Mouse (Mus musculus) cerebellum, adult 18-20 months (tissue): Measurements from ENCODE around the gene Cntn1.
A peak's percentile ranks its signal among the peaks of the same experiment; 100 is the strongest.

ENCODE experiments used
- DNase-seq, 2 experiments: peaks; one replicate each; pipeline ENCODE4 v3.0.0; 2021

Gene Cntn1

DNA sequence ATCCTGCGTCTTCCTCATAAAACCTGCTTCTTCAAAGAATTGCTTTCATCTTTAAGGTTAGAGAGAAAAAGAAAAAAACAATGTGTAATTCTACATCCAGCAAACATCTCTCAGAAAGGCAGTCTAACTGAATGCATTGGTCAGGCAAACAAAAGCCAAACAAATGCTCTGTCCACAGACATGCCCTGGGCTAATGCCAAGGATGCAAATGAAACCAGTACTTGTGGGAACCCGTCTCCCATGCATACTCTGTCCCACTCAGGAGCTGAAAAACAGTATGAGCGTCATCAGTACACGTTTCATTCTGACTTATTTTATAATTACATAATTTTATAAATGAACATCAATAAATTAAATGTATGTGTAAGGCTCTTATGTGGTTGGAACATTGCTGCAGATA lies 91.0 kb downstream of the Cntn1 start:
- peak; percentile 45 to 55 for DNase-seq

GRCm38 (mm10) chr15:92154921-92155320 lies 104.0 kb downstream of the Cntn1 start:
- DNase-seq = no peak

DNA sequence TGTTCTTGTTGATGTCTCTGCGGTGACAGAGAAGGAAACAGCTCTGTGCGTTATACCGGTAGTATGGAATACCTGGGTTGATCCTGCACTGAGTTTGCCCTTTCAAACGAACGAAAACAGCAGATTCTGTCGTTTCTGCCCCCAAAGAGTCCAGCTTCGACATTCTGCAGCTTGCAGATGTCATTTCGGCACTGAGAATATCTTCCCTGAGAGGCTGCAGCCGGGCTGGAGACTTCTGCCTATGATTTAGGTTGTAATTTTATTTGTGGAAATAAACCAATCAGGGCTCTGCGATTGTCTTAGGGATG lies 109.8 kb downstream of the Cntn1 start:
- peak; percentile 14 to 44 for DNase-seq

GRCm38 (mm10) chr15:92161163-92162025 lies 110.4 kb downstream of the Cntn1 start:
- peak; percentile 70 to 71 for DNase-seq

DNA sequence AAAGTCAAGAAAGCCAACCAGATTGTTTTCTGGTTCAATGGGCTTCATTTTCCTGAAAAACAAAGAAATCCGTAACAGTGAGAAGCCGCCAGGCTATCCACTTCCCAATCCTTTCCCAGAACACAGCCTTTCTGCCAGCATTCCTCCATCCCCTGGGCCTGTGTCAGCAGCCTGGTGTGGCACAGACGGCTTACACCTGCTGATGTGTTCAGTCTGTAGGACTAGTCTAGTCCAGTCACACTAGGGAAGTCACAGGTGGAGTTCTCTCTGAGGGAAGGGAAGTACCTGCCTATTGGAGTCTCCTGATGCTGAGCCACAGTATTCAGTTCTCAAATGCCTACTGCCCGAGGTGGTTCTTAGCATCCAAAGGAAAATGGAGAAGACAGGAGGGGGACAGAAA lies 111.9 kb downstream of the Cntn1 start:
- DNase-seq = peak; percentile 49 to 59

DNA sequence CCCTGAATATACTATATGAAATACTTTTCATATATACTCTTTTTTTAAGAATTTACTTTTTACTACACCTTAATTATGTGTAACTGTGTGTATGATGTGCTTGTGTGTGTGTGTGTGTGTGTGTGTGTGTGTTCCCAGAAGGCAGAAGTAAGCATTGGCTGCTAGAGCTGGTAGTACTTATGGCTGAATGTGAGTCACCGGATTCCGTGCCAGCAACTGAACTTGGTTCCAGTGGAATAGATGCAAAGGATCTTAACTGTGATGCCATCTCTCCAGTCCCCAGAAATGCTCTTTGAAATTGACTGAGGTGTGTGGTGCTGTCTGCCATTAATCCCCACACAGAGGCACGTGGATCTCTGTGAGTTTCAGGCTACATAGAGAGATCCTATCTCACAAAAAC lies 113.2 kb downstream of the Cntn1 start:
- peak; percentile 51 to 64 for DNase-seq

DNA sequence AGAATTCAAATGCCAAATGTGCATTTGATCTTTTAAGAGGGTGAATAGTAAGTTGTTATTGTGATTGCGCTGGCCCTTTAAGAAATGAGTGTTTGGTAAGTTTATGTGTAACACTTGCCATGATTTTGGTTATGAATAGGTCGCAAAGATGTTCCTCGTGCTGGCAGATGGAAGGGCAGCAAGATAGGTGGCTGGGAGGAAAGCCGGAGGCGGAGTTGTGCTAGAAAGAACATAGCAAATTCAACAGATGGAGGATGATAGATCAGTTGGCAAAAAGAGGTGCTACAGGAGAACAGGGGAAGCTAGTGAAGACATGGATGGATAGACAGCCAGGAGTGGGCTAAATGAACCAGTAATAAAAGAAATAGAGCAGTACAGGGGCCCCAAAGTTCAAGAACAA lies 115.3 kb downstream of the Cntn1 start:
- peak; percentile 73 to 85 for DNase-seq

DNA sequence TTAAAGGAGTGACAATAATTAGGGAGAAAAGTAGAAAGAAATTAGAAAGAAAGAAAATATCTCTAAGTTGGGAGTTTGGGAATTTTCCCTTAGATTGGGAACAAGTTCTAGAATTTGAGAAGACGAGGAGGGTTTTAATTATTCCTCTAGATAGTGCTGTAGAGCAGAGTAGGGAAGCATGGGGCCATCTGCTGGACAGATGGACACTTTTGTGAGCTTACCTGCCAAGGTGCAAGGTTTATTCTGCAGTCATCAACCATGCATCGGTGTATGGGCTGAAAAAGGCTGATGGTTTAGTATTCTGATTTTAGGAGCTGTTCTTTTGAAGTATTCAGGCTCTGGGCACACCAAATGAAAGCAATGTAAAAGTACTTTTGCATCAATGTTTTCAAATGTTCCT lies 124.8 kb downstream of the Cntn1 start:
- peak; percentile 69 to 77 for DNase-seq

- DNase-seq = peak in 1 of 2 experiments; percentile 39
These were observed 126.4 kb downstream of the Cntn1 start for GRCm38 (mm10) chr15:92177413-92177812.

- no peak for DNase-seq
These were observed 134.5 kb downstream of the Cntn1 start for GRCm38 (mm10) chr15:92185484-92185883.

- DNase-seq = peak; percentile 67 to 69
These were observed 139.0 kb downstream of the Cntn1 start for GRCm38 (mm10) chr15:92190000-92190399.

- DNase-seq = peak in 1 of 2 experiments; percentile 16
These were observed 149.5 kb downstream of the Cntn1 start for GRCm38 (mm10) chr15:92200326-92200985.

DNA sequence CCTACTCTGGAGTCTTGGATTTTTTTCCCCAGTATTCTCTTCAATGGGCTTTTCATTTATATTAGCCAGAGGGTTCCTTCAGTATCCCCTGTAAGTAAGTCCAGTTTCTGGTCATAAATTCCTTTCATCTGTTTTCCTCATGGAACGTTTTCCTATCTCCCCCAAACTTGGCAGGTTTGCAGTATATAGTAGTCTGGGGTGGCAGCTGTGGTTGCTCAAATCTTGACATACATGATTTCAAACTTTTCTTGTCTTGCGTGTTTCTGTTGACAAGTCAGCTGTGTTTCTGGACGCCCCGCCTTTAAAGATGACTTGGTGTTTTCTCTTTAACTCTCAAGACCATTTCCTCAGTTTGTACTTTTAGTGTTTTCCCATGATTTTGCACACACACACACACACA lies 155.7 kb downstream of the Cntn1 start:
- no peak for DNase-seq

GRCm38 (mm10) chr15:92209778-92210177 lies 158.8 kb downstream of the Cntn1 start:
- no peak for DNase-seq

- no peak for DNase-seq
These were observed 159.7 kb downstream of the Cntn1 start for GRCm38 (mm10) chr15:92210486-92211235.

DNA sequence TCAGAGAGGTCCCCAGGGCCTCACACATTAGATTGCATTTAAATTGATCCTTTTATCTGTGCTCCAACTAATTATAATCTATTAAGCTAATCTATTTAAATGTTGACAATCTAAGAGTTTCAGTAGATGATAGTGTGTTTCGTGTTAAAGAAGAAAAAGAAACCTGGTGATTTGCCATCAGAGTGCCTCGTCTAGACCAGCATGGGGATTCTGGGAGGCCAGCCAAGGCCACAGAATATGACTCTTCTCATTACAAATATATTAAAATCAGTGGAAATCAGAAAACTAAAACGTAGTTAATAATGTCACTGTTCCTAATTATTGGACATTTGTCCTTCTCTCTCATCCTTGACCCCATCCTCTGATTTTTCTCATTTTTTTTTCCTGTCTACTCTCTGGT lies 164.9 kb downstream of the Cntn1 start:
- peak; percentile 40 for DNase-seq

GRCm38 (mm10) chr15:92221446-92221845 lies 170.5 kb downstream of the Cntn1 start:
- no peak for DNase-seq

DNA sequence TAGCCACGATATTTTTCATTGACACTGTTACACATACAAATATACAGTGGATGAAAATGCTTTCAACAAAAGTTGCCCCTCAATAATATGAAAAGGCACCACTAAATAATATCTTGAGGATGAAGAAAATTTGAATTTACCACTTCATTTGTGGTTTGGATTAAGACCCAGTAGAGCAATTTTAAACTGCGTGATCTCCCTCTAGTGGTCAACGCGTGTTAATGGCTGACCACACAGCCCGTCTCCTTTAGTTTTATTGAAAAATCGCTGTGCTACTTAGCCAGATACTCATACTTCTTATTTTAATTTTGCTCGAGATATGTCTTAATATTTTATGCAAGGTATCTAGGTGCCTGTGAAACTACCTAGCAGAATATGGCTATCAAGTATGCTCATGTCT lies 180.4 kb downstream of the Cntn1 start:
- DNase-seq = peak; percentile 28 to 41

DNA sequence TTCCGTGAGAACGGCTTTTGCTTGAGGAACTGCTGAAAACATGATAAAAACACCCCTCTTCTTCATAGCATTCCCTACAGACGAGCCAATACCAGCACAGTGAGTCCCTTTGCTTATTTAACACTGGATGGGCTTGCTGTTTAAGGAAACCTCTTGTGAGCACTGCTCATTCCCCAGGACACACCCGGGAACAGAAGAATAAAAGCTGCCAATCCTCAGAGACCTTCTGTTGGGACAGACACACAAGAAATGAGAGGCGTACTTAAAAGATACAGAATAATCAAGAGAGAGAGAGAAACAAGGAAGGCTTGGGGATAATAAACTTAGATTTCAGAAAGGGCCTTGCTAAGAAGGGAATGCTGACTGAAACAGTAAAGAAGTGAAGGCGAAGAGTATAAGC lies 184.9 kb downstream of the Cntn1 start:
- DNase-seq = no peak

GRCm38 (mm10) chr15:92264980-92265707 lies 214.2 kb downstream of the Cntn1 start:
- peak; percentile 49 to 61 for DNase-seq

DNA sequence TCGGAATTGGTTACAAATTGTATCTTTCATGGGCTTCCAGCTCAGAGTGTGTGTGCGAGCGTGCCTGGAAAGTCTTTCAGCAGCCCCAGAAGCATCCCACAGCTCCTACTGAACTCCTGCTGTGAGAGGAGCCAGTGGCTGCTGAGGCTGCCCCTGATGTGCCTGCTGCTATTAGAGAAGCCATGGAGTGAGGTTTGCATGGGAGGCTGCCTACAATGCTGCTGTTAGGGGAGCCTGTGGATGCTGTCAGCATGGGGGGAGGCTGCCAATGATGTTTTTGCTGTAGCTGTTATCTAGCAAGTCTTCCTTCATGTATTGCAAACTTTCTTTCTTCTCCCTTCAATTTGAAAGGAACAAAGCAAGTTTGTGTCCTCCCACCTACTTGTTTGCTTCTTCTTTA lies 217.4 kb downstream of the Cntn1 start:
- DNase-seq = no peak

- DNase-seq = no peak
These were observed 217.9 kb downstream of the Cntn1 start for GRCm38 (mm10) chr15:92268741-92269322.
